Mouse (Mus musculus) left cerebral cortex, adult 2 months (tissue): ENCODE results near the gene Rnf151. TPM values are rescaled to one million over a fixed set of nuclear protein-coding genes. Genes with fewer than 3 reads are reported as not detected.

Experiments used
- DNase-seq, 2 experiments: peaks; one replicate each; pipeline ENCODE4 v3.0.0; 2021 to 2022; ENCODE audit warnings: low spot score in 2 of 2, mixed read lengths in 1 of 2; ENCODE audit errors: extremely low spot score in 1 of 2
- H3K27ac ChIP-seq: fragments of 200-600 bp; 2 replicates; pipeline ENCODE4 v1.8.1; 2022
- H3K4me3 ChIP-seq: fragments of 200-600 bp; 2 replicates; pipeline ENCODE4 v1.8.1; 2022
- CTCF ChIP-seq: fragments of 200-600 bp; IDR thresholded peaks from 2 replicates; pipeline ENCODE4 v1.8.1; 2022; ENCODE audit warnings: antibody characterized with exemption, mild to moderate bottlenecking, moderate library complexity
- intact Hi-C: fragments of 180-260 bp; cut with DNase I; formaldehyde crosslinking; loops from one replicate; pipeline ENCODE4 v1.15.1; 2025
- total RNA-seq, 2 experiments: library from RNA; stranded (reverse); gene quantifications; 2 replicates each; pipeline ENCODE4 v1.2.3; 2021

Rnf151 gene
- total RNA-seq, 2 experiments from 2014 or later, result 1.1 TPM; not detected in 1

GRCm38 (mm10) chr17:24695326-24696010 is 22.4 kb downstream of the Rnf151 start:
- H3K27ac ChIP-seq, result peak overlapping the region; percentile 83
- H3K4me3 ChIP-seq, result peak overlapping the region; percentile 55
- intact Hi-C loops, result no loop called here
- TF ChIP-seq CTCF, result no peak
- no peak for DNase-seq

DNA sequence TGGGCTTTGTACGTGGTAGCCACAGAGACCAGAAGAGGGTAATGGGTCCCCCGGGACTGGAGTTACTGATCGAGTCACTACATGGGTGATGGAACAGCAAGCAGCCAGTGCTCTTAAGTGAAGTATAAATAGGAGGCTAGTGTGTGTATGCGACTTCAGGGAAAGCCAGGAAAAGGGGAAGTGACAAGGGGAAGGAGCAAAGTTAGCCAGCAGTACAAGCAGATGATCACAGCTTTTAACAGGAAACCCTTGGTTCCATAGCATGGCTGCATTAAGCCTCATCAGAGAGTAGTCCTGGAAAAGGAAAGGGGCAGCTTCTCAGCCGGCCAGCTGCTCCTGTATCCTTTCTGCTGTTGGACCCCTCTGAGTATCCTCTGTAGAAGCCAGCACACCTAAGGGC is 25.5 kb downstream of the Rnf151 start:
- no peak overlapping the region for H3K4me3 ChIP-seq
- DNase-seq, result no peak
- intact Hi-C loops, result no loop called here
- H3K27ac ChIP-seq, result no peak overlapping the region
- no peak for TF ChIP-seq CTCF

DNA sequence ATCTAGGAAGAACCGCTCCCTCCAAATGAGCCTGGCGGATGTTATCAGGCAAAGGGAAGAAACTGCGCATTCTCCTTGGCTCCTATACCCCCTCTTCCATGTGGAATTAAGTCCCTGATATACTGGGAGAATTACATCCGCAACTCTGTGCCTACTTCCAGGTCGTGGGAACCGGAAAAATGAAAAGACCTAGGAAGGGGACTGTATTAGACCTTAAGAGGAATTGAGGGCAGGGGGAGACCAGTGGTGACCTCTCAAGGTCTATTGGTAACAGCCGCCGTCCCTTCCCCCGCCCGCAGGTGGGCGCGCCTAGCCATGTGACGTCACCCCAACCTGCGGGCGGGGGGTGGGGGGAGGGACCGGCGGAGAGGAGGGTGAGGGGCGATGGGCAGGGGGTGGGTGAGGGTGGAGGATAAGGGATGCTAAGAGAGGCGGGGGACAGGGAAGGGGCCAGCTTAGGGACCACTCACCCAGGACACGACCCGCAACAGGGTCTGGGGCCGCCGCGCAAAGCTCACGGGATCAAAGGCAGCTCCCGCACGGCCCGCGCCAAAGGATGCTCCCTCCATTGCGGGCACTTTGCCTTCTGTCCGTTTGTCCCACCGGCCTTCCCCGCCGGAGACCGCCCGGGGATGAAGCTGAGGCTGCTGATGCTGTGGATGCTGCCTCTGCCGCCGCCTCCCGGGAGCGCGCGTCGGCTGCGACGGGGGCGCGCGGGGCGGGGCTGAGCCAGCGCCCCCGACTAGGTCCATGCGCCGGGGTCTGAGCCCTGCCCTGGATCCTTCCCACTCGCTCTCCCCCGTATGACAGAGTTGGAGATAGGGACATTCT is 28.4 kb downstream of the Rnf151 start, which contains the start of gene Syngr3:
Gene Syngr3, minus strand, starts transcription at position 705 of the 831 bp plus-strand sequence.
- Histone ChIP-seq H3K27ac (peak within 1 kb of the TSS; percentile 99), H3K4me3 (peak within 1 kb of the TSS; percentile 67)
- peak; percentile 59 to 61 for DNase-seq
- intact Hi-C loops, result no loop called here
- no peak; the same call in 1 of the 2 replicates for TF ChIP-seq CTCF

GRCm38 (mm10) chr17:24687599-24687998 is 30.3 kb downstream of the Rnf151 start:
- intact Hi-C loops, result no loop called here
- Histone ChIP-seq H3K4me3 (peak overlapping the region; percentile 67), H3K27ac (no peak overlapping the region)
- TF ChIP-seq CTCF, result no peak
- no peak for DNase-seq

GRCm38 (mm10) chr17:24687146-24687595 is 30.7 kb downstream of the Rnf151 start:
- H3K4me3 ChIP-seq, result peak overlapping the region; percentile 67
- DNase-seq, result peak in 1 of 2 experiments; percentile 42
- H3K27ac ChIP-seq, result no peak overlapping the region
- no peak for TF ChIP-seq CTCF
- intact Hi-C loops, result no loop called here

- no peak for DNase-seq
- TF ChIP-seq CTCF, result no peak
- intact Hi-C loops, result no loop called here
- Histone ChIP-seq H3K4me3 (no peak overlapping the region), H3K27ac (no peak overlapping the region)
Observed at GRCm38 (mm10) chr17:24686514-24686913, 31.3 kb downstream of the Rnf151 start.

DNA sequence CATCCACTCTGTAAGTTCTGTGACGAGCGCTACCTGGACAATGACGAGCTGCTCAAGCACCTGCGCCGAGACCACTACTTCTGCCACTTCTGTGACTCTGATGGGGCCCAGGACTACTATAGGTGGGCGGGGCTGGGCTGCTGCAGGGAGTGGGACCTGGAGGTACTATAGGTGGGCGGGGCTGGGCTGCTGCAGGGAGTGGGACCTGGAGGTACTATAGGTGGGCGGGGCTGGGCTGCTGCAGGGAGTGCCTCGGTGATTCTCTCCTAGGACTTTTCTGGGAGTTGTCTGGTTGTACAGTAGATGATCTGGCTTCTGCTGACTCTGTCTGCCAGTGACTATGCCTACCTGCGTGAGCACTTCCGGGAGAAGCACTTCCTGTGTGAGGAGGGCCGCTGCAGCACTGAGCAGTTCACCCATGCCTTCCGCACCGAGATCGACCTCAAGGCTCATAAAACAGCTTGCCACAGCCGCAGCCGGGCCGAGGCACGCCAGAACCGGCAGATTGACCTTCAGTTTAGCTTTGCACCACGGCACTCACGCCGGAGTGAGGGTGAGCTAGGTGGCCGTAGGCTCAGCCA is 40.3 kb downstream of the Rnf151 start:
- intact Hi-C loops, result no loop called here
- Histone ChIP-seq H3K27ac (no peak overlapping the region), H3K4me3 (no peak overlapping the region)
- no peak for TF ChIP-seq CTCF
- no peak for DNase-seq

- H3K4me3 ChIP-seq, result no peak overlapping the region
- no peak for TF ChIP-seq CTCF
- H3K27ac ChIP-seq, result no peak overlapping the region
- intact Hi-C loops, result no loop called here
- DNase-seq, result no peak
Observed at GRCm38 (mm10) chr17:24676877-24677276, 41.0 kb downstream of the Rnf151 start.

DNA sequence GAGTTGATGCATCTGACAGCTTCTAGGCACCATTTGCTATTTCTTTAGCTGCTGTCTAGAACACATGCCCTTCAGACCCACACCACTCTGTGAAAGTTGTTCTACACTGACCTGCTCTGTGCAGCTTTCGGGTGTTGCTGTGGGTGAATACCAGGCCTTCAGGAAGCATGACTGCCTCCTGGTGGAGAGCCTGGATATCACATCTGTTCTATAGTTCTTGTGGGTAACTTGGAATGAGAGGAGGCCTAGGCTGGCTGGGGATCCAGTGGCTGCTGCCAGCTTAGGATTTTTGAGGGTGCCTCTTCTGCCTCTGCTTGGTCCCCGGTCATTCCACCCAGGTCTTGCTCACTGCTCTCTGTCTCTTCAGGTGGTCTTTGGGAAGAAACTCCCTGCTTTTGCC is 41.7 kb downstream of the Rnf151 start:
- Histone ChIP-seq H3K27ac (no peak overlapping the region), H3K4me3 (no peak overlapping the region)
- DNase-seq, result peak; percentile 54 to 56
- peak; percentile 74 for TF ChIP-seq CTCF
- intact Hi-C loops, result no loop called here

GRCm38 (mm10) chr17:24674277-24674676 is 43.6 kb downstream of the Rnf151 start:
- no peak overlapping the region for H3K4me3 ChIP-seq
- H3K27ac ChIP-seq, result no peak overlapping the region
- intact Hi-C loops, result no loop called here
- TF ChIP-seq CTCF, result no peak
- peak in 1 of 2 experiments; percentile 57 for DNase-seq

- DNase-seq, result no peak
- Histone ChIP-seq H3K4me3 (no peak overlapping the region), H3K27ac (no peak overlapping the region)
- intact Hi-C loops, result no loop called here
- TF ChIP-seq CTCF, result no peak
Observed at GRCm38 (mm10) chr17:24672141-24672540, 45.7 kb downstream of the Rnf151 start.

- no peak overlapping the region for H3K27ac ChIP-seq
- no peak for DNase-seq
- TF ChIP-seq CTCF, result no peak
- intact Hi-C loops, result no loop called here
- H3K4me3 ChIP-seq, result 0 out of 2 replicates have a peak overlapping the region, but pooled peaks have one; percentile 6
Observed at GRCm38 (mm10) chr17:24671346-24671745, 46.5 kb downstream of the Rnf151 start.
